Mouse (Mus musculus) gastrocnemius, adult 2 months (tissue): ENCODE measurements at regions not wholly inside any gene's neighbourhood (a gene's known extent, or its start where the extent isn't known, plus 50 kb on each side); places are given as distances from the start of the nearest gene placed in this dataset. TPM values are rescaled to one million over a fixed set of nuclear protein-coding genes. Genes with fewer than 3 reads are reported as not detected.

Source experiments
- DNase-seq: peaks from one replicate; pipeline ENCODE4 v3.0.0; 2022
- H3K27ac ChIP-seq: fragments of 200-600 bp; 2 replicates; pipeline ENCODE4 v1.8.1; 2022; ENCODE audit warnings: mild to moderate bottlenecking
- H3K4me3 ChIP-seq: fragments of 200-600 bp; 2 replicates; pipeline ENCODE4 v1.8.1; 2022; ENCODE audit warnings: mild to moderate bottlenecking, moderate library complexity
- CTCF ChIP-seq: fragments of 200-600 bp; IDR thresholded peaks from 2 replicates; pipeline ENCODE4 v1.8.1; 2022; ENCODE audit warnings: antibody characterized with exemption, mild to moderate bottlenecking, moderate library complexity
- intact Hi-C: fragments of 180-260 bp; cut with DNase I; formaldehyde crosslinking; loops from one replicate; pipeline ENCODE4 v1.15.1; 2025
- microRNA-seq: library from miRNA; unstranded; fragments of <30 nt; microRNA quantifications from one replicate; pipeline ENCODE4 v1.2.0, GENCODE M21; 2021

DNA sequence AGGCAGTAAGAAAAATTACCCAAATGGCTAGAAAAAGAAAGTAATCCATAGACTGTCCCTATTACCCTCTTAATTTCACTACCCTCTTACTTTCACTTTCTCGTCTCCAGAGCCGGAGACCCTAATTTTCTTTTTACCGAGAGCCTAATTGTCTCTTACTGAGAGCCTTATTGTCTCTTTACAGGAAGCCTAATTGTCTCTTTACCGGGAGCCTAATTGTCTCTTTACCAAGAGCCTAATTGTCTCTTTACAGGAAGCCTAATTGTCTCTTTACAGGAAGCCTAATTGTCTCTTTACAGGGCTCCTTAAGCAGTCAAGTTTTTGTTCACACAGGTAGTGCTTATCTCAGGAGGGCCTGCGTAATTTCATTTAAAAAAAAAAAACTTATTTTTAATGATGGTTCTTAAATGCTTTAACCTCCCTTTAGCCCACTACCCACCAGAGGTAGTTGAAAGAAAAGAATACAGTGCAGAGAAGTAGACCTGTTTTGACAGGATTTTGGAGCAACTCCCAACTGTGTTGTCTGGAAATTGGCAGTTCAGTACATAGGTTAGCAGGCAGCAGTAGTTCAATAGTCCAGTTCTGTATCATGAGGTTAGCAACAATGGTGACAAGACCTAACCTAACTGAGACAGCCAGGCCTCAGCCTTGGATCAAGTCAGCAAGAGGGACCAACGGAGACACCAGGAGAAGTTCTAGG, 724.2 kb downstream of the Rpia start:
- no peak for DNase-seq
- Histone ChIP-seq H3K4me3 (no peak overlapping the region), H3K27ac (no peak overlapping the region)
- TF ChIP-seq CTCF = no peak
- intact Hi-C loops = no loop called here

DNA sequence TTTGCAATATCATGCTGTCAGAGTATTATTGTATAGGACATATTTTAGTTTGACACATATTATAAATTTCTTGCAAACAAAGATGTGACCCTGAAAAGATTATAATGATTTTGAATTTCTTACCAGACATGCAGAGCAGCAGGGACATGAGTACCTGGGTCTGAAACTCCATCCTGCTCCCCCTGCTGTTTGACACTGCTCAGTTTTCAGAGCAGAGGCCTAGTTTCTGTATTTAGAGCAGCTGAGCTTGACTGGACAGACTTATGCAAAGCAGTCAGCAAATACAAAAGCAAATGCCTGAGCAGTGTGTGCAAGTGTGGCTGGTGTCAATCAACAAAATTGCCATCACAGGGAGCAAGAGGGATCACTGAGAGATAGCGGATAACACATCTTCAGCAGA, 733.0 kb downstream of the Rpia start:
- TF ChIP-seq CTCF = no peak
- Histone ChIP-seq H3K27ac (no peak overlapping the region), H3K4me3 (no peak overlapping the region)
- intact Hi-C loops = no loop called here
- no peak for DNase-seq

DNA sequence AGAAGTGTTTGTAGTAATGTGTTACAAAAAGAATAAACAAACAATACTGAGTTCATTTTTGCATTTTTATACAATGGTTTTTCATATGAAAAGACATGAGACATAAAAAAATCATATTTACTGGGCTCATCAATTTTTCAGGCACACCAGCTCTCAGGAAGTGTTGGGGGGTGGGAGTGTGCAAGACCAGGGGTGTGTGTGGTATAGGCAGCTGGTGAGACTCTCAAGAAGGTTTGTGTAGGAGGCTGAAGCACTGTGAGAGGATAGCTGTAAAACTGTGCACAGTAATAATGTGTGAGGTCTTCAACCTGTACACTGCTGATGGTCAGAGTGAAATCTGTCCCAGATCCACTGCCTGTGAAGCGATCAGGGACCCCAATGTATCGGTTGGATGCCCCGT, 733.7 kb downstream of the Rpia start:
- DNase-seq = no peak
- intact Hi-C loops = no loop called here
- Histone ChIP-seq H3K27ac (no peak overlapping the region), H3K4me3 (no peak overlapping the region)
- TF ChIP-seq CTCF = no peak

DNA sequence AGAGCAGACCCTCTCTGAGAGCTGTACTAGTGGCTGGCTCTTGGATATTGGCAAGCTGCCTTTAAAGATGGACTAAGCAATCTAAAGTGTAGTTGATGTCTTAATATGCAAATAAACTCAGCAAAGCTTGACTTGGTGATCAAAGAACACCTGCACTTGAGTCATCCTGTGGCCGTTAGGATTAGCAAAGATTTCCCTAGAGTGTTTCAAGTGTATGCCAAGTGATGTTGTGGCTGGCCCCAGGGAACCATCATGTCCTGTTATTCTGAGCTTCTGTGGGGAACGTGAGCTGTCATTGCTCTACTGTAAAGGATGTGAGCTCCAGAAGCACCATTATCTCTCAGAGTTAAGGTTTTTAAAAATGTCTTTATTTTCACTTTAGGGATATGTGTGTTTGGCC, 751.1 kb downstream of the Rpia start:
- TF ChIP-seq CTCF = no peak
- H3K4me3 ChIP-seq = no peak overlapping the region
- intact Hi-C loops = no loop called here
- H3K27ac ChIP-seq = no peak overlapping the region
- DNase-seq = no peak

DNA sequence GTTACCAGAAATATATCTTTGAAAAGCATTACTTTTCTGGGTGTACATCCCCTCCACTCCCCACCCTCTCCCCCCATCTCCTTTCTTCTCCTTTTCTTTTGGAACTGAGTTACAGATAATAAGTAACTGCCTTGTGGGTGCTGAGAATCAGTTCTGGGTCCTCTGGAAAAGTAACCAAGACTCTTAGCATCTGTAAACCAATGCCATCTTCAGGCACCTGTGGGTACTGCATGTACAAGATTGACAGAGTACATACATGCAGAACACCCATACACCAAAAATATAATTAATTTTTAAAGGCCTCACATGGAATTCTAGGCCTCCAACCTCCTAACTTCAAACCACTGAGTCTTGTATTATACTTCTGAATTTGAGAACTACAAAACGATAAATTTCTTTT, 758.4 kb downstream of the Rpia start:
- TF ChIP-seq CTCF = no peak
- intact Hi-C loops = no loop called here
- no peak overlapping the region for H3K27ac ChIP-seq

DNA sequence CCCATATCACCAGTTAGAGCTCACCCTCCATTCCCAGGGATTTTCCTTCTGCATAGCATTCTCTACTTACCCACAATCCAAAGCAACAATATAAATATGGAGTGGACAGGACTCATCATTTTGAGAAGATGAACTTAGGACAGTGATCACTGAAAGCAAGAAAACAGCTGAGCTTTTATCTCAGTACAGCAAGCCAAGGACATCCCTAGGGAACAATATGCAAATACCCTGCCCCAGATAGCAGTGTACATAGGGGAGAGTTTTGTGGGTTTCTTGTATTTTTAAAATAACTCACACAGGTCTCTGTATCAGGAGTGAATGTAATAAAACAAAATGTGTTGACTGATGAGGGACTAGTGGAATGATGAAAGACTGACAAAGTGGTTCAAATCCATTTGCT, 780.5 kb downstream of the Rpia start:
- Histone ChIP-seq H3K4me3 (no peak overlapping the region), H3K27ac (no peak overlapping the region)
- intact Hi-C loops = no loop called here
- no peak for DNase-seq
- TF ChIP-seq CTCF = no peak

More for the DNA sequence above, 758.4 kb downstream of the Rpia start:
- no peak overlapping the region for H3K4me3 ChIP-seq
- DNase-seq = no peak

Small RNAs in the stretch of these regions (microRNA-seq; reads per million reads assigned to microRNA genes)
- not detected for gene Gm23694
- gene Gm24096 = not detected
